Mouse (Mus musculus) olfactory bulb, adult 2 months (tissue): ENCODE data around the gene Twnk. TPM values are rescaled to one million over a fixed set of nuclear protein-coding genes. Genes with fewer than 3 reads are reported as not detected.
A peak's percentile ranks its signal among the peaks of the same experiment; 100 is the strongest.

Source experiments
- H3K27ac ChIP-seq: fragments of 200-500 bp; 2 replicates; pipeline ENCODE4 v1.5.1; 2012; ENCODE audit warnings: low read depth, low read length; ENCODE audit not compliant: insufficient read depth
- H3K4me1 ChIP-seq: fragments of 200-500 bp; 2 replicates; pipeline ENCODE4 v1.6.1; 2012; ENCODE audit warnings: low read length; ENCODE audit not compliant: control insufficient read depth, insufficient read depth
- H3K4me3 ChIP-seq: fragments of 200-500 bp; 2 replicates; pipeline ENCODE4 v1.5.1; 2012; ENCODE audit warnings: mild to moderate bottlenecking, low read depth, low read length, moderate library complexity; ENCODE audit not compliant: insufficient read depth
- CTCF ChIP-seq: fragments of 200-500 bp; IDR thresholded peaks from 2 replicates; pipeline ENCODE4 v1.5.1; 2012; ENCODE audit warnings: low read depth, mild to moderate bottlenecking, low read length, moderate library complexity; ENCODE audit not compliant: insufficient read depth
- POLR2A ChIP-seq: fragments of 200-500 bp; IDR thresholded peaks from 2 replicates; pipeline ENCODE4 v1.6.1; 2012; ENCODE audit warnings: mild to moderate bottlenecking, low read depth, low read length, moderate library complexity; ENCODE audit not compliant: insufficient read depth
- WGBS: fragments of 180-500 bp; shearing (Covaris S2); methylation state at CpG from one replicate; pipeline ENCODE4 v1.1.7; 2018; 5-methylcytosine and 5-hydroxymethylcytosine counted together
- polyA plus RNA-seq: library from polyadenylated mRNA; stranded (reverse); fragments of >200 nt; gene quantifications from 2 replicates; pipeline ENCODE4 v1.2.4, GENCODE M21; 2012; ENCODE audit warnings: low replicate concordance; ENCODE audit not compliant: missing spikeins, insufficient read depth, insufficient read length

Gene Twnk
- polyA plus RNA-seq, 1 experiment: not detected

DNA sequence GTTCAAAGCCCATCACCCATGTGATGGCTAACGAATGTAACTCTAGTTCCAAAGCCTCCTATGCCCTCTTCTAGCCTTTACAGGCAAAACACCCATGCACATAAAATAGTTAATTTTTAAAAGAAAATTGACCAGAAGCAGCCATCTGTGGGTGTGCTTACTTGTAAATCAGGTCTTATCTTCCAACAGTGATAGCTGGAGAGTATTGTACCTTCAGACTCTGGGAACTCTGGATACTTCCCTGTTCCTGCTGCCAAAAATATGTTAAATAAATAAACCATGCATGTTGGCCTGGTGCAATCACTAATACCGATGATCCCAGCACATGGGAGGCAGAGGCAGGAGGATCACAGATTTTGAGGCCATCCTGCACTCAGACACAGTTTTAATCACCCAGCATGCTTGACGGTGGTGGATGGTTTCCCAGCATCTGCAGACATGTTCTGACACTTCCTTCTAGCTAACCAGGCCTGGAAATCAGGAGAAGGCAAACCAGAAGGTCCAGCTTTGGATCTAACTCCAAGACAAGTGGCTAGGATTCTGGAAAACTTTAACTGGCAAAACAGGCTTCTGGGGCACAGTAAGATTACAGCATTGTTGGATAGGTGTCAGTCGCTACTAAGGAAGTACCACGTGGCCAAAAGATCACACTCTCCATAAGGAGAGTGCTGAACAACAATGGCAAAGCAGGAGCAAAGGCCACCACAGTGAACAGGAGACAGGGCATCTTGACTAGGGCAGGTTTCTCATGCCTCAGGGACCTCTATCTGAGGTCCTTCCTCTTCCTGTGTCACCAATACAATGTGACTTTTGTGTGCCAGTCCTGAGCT is 20.1 kb upstream of the Twnk start:
- 65% methylated on average over 5 of the region's 5 CpGs for WGBS
- H3K4me1 ChIP-seq: peaks cover 11% of the 10 kb centered on the region; the same call in 1 of the 2 replicates
- TF ChIP-seq POLR2A: no peak
- no peak for TF ChIP-seq CTCF
- H3K4me3 ChIP-seq: no peak overlapping the region
- no peak overlapping the region for H3K27ac ChIP-seq

DNA sequence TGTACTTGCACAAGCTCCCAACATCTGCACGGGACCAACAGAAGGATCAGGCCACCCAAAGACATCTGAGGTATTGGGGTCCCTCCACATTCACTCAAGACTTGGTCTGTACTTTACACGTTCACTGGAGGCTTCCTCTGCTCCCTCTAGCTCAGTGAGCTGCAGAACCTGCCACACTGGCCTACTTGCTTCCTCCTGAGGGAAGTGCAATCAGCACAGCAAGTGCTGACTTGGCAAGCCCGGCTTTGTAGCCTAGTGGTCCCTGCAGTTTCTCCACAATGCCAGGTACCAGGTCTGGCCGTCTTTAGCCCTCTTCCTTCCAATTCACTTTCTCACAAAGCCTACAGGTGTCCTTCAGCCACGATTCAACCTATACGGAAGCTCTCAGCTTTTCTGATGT is 18.5 kb upstream of the Twnk start:
- peaks cover 11% of the 10 kb centered on the region; the same call in 1 of the 2 replicates for H3K4me1 ChIP-seq
- TF ChIP-seq POLR2A: no peak
- TF ChIP-seq CTCF: no peak
- no peak overlapping the region for H3K27ac ChIP-seq
- H3K4me3 ChIP-seq: no peak overlapping the region
- WGBS: 77% methylated on average over 6 of the region's 6 CpGs

DNA sequence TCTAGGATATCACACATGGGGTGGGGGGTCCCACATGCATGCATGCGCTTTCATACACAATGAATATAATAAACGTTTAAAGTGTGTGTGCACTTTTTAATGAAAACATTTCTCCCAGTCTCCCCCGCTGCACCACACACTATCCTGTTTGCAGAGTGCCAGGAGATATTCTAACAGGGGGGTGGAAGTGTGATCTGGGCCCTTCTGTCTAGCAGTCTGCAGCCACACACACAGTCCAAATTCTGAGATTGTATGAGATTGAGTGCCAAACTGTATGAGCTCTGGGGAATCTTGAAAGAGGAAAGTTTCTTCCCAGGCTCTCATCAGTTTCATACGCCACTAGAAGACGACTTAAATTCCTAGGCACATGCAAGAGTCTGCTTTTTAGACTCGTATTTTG is 17.6 kb upstream of the Twnk start:
- H3K4me1 ChIP-seq: peaks cover 11% of the 10 kb centered on the region; the same call in 1 of the 2 replicates
- no peak overlapping the region for H3K27ac ChIP-seq
- TF ChIP-seq POLR2A (no peak), CTCF (no peak)
- 73% methylated on average over 6 of the region's 6 CpGs for WGBS
- no peak overlapping the region for H3K4me3 ChIP-seq

DNA sequence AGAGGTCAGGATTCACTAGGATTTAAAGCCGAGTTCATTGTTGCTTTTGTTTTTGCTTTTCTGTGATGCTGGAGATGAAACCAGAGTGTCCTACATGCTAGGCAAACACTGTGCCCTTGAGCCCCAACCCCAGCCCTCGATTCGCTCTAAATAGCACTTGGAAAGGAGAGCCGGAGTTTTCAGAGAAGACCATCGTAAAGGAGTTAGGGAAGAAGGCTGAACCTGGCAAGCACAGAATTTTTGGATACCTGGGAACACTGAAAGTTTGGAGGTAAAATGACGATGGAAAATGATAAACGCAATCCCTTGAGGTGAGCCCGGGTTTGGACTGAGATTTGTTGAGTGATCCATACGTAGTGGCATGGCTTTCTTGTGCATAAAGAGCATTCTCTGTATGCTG is 17.1 kb upstream of the Twnk start:
- no peak for TF ChIP-seq CTCF
- no peak for TF ChIP-seq POLR2A
- Histone ChIP-seq H3K4me3 (0 out of 2 replicates have a peak overlapping the region, but pooled peaks have one; percentile 65), H3K27ac (no peak overlapping the region), H3K4me1 (peaks cover 11% of the 10 kb centered on the region; the same call in 1 of the 2 replicates)
- WGBS: 39% methylated on average over 9 of the region's 9 CpGs

DNA sequence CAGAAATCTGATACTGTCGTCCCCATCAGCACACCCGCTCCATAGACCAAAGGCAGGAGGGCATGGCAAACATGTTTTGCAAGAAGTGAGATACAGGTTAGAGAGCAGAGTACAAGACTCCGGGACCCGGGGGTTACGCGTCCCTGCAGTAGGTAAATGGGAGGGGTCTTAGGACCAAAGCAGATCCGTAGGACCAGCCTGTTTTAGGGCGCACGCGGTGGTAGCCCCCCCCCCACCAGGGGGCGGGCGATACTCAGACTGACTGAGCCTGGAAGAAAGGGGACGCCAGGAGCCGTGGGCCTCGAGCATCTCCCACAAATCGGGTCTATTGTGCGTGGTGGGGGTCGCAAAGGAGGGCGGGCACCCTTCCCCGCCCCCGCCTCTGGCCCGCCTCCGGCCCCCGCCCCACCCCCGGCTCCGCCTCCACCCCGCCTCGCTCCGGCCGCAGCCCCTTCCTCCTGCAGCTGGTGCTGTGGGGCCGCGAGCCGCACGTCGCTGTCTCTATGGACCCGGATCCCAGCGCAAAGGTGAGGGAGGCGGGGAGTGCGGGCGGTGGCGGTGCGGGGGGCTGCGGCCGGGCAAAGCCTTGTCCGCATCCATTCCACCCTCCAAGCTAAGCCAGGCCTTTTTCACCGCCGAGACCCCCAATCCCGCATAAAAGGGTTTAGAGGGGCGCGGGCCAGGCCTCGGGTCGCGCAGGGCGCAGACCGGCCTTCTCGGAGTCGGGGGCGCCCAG is 16.5 kb upstream of the Twnk start, which contains the start of gene Sema4g:
Gene Sema4g (plus strand): TSS at position 271 of the 736 bp plus-strand sequence.
- TF ChIP-seq CTCF (peak; percentile 53; the same call in 1 of the 2 replicates), POLR2A (no peak)
- H3K27ac ChIP-seq: no peak within 1 kb of the TSS
- H3K4me3 ChIP-seq: peak within 1 kb of the TSS; percentile 65
- peaks cover 11% of the 10 kb centered on the region; the same call in 1 of the 2 replicates for H3K4me1 ChIP-seq
- WGBS: under 1% methylated on average over 53 of the region's 58 CpGs

DNA sequence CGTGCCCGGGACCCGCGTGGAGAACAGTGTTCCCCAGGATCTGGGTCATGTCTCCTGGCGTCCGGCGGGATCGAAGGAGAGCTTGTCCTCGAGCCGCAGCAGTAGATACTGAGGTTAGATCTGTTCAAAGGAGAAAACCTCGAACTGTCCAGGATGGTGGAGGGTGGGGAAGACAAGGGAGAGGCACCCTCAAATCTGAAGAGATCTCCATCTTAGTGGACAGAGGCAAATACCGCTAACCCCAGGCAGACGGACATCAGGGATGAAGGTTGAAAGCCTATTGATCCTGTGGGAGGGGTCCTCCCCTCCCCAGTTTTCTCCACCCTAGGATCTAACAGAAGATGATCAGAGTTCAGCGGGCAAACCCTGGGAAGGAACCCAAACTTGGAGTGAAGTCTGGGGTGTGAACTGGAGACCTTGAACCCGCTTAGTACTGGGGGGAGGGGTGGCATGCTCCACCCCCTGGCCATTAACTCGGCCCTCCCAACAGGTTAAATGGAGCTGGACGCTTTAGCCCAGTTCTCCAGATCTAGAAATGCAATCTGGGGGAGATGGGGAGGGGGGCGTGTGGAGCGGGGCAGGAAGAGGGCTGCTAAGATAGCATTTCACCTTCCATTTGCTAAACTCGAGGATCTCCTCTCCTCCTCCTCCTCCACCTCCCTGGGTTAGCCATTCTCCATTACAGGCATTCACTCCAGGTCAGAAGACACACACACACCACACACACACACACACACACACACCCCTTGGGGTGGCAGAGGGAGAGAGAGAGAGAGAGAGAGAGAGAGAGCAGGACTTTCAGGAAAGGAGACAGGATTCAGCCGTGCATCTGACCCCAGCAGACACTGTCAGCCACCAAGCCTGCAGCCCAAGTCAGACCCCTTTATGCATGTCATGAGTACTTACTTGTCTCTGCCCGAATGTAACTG is 15.6 kb upstream of the Twnk start:
- TF ChIP-seq POLR2A: no peak
- no peak for TF ChIP-seq CTCF
- 13% methylated on average over 22 of the region's 22 CpGs for WGBS
- Histone ChIP-seq H3K4me3 (peak overlapping the region; percentile 65), H3K4me1 (peaks cover 11% of the 10 kb centered on the region; the same call in 1 of the 2 replicates), H3K27ac (no peak overlapping the region)

DNA sequence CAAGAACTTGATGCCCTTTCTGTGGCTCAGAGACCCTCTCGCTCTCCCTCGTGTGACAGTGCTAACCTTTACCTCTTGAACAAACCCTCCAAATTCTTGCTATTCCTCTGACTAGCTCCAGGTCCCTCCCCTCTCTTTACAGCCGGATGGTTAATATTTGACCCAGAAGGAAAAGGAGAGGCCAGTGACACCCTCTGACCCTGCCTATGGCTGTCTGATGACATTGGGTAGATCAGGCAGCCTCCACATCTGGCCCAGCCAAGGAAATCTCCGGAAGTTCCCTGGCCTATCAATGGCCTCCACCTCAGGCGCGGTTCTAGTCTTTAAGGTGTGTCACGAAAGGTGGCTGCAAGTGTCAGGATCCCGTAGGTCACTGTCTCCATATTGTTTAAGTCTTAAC is 14.4 kb upstream of the Twnk start:
- WGBS: 95% methylated on average over 8 of the region's 8 CpGs
- no peak overlapping the region for H3K27ac ChIP-seq
- no peak overlapping the region for H3K4me3 ChIP-seq
- H3K4me1 ChIP-seq: peaks cover 11% of the 10 kb centered on the region; the same call in 1 of the 2 replicates
- TF ChIP-seq CTCF (no peak), POLR2A (no peak)

DNA sequence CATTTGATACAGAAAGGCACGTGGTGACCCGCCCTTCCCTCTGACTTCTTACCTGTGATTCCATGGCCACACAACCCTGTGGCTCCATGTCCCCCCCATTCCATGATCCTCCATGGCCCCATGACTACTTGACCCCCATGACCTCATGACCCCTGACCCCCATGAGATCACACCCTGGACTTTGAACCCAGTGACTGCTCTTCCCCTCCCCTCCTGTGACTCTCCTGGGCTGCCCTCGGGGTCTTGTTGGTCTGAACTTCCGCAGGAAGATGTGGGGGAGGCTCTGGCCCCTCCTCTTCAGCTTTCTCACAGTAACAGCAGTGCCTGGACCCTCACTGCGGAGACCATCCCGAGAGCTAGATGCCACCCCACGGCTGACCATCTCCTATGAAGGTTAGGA is 13.2 kb upstream of the Twnk start:
- WGBS: 71% methylated on average over 7 of the region's 7 CpGs
- H3K27ac ChIP-seq: no peak overlapping the region

DNA sequence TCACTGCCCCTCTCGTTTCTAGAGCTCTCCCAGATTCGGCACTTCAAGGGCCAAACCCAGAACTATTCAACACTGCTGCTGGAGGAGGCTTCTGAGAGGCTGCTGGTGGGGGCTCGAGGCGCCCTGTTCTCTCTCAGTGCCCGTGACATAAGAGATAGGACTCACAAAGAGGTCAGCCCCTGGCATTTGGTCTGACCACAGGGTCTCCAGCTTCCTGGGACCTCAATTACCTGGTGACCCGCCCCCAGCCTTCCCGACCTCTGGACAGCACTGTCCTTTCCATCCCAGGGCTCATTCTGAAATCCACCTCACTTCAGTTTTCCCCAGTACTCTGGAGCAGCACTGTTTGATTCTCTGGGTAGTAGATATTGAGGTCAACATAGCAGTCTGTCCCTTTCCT is 12.8 kb upstream of the Twnk start:
- 75% methylated on average over 7 of the region's 7 CpGs for WGBS
- H3K4me3 ChIP-seq: no peak overlapping the region
- TF ChIP-seq CTCF: no peak
- TF ChIP-seq POLR2A: no peak
- no peak overlapping the region for H3K27ac ChIP-seq
- peaks cover 11% of the 10 kb centered on the region; the same call in 1 of the 2 replicates for H3K4me1 ChIP-seq

More for the DNA sequence above, 13.2 kb upstream of the Twnk start:
- H3K4me1 ChIP-seq: peaks cover 11% of the 10 kb centered on the region; the same call in 1 of the 2 replicates
- H3K4me3 ChIP-seq: no peak overlapping the region
- TF ChIP-seq CTCF (no peak), POLR2A (no peak)
